Mouse (Mus musculus) testis, adult 2 months (tissue): Measurements from ENCODE around the gene Zfp69.

ENCODE experiments used
- CTCF ChIP-seq: fragments of 200-500 bp; IDR thresholded peaks from 2 replicates; pipeline ENCODE4 v1.5.1; 2012; ENCODE audit warnings: low read depth, mild to moderate bottlenecking, inconsistent platforms, low read length, moderate library complexity; ENCODE audit not compliant: control insufficient read depth, insufficient read depth, insufficient replicate concordance
- POLR2A ChIP-seq: fragments of 200-500 bp; IDR thresholded peaks from 2 replicates; pipeline ENCODE4 v1.6.1; 2012; ENCODE audit warnings: low read depth, mild to moderate bottlenecking, inconsistent platforms, low read length, moderate library complexity; ENCODE audit not compliant: control insufficient read depth

GRCm38 (mm10) chr4:120905644-120906043, 45.9 kb downstream of the Zfp69 start:
- TF ChIP-seq CTCF (no peak), POLR2A (no peak)
